Mouse (Mus musculus): ENCODE measurements at regions not wholly inside any gene's neighbourhood (a gene's known extent, or its start where the extent isn't known, plus 50 kb on each side); places are given as distances from the start of the nearest gene placed in this dataset.

GRCm38 (mm10) chr16:85677027-85677426 is 123.8 kb upstream of the Cyyr1 start:
- TF ChIP-seq CTCF (IDR thresholded peaks at IDR 0.05; ENCODE audit: low read depth, low read length) (peak; percentile 48), POLR2A (IDR thresholded peaks at IDR 0.05; ENCODE audit: insufficient read depth, low read length) (no peak), EP300 (IDR thresholded peaks at IDR 0.05; ENCODE audit: insufficient read depth, low read depth, low read length) (no peak)

Measured in ES-Bruce4 (cell line).